ENCODE assay signal across 8 mouse cellular contexts in genomic region chr2:28204677-28205466, GRCm38 (mm10). TPM values are rescaled to one million over a fixed set of nuclear protein-coding genes. Genes with fewer than 3 reads are reported as not detected.
DNase-seq lines count a peak whose midpoint lies in the region; ATAC-seq lines count a peak whose summit lies in the region.

No protein-coding gene starts in this region.

- peaks cover 11% of the 10 kb centered on the region for H3K4me1 ChIP-seq in heart, embryonic 11.5 days (ENCODE audit: control insufficient read depth, insufficient read depth, low read length)
- H3K4me1 ChIP-seq in hindbrain, embryonic 11.5 days (replicated peaks; ENCODE audit: control insufficient read depth, insufficient read depth, low read length): peaks cover 13% of the 10 kb centered on the region; the same call in 1 of the 2 replicates
- H3K4me1 ChIP-seq in midbrain, embryonic 11.5 days (ENCODE audit: control insufficient read depth, insufficient read depth, low read length): peaks cover 15% of the 10 kb centered on the region

- H3K9me3 ChIP-seq in heart, embryonic 11.5 days (replicated peaks; ENCODE audit: control insufficient read depth, low read length): no peaks in the 10 kb centered on the region
- no peaks in the 10 kb centered on the region for H3K9me3 ChIP-seq in hindbrain, embryonic 11.5 days (ENCODE audit: control insufficient read depth, low read length)
- H3K9me3 ChIP-seq in midbrain, embryonic 11.5 days (ENCODE audit: control insufficient read depth, low read length): no peaks in the 10 kb centered on the region

- no peak for ATAC-seq in heart, embryonic 11.5 days (replicated peaks; ENCODE audit: insufficient number of reproducible peaks, low FRiP score, low TSS enrichment)
- no peak; the same call in 1 of the 2 replicates for ATAC-seq in hindbrain, embryonic 11.5 days (ENCODE audit: low FRiP score)
- 0 out of 2 replicates have a peak, but pooled peaks have one; percentile 1 for ATAC-seq in midbrain, embryonic 11.5 days (ENCODE audit: low FRiP score)

- H3K4me2 ChIP-seq in heart, embryonic 11.5 days: peak overlapping the region; percentile 99
- peak overlapping the region; percentile 99 for H3K4me2 ChIP-seq in hindbrain, embryonic 11.5 days (replicated peaks; ENCODE audit: low read depth, low read length)
- peak overlapping the region; percentile 99 for H3K4me2 ChIP-seq in midbrain, embryonic 11.5 days

- H3K36me3 ChIP-seq in heart, embryonic 11.5 days (ENCODE audit: control insufficient read depth, insufficient read depth, low read length): no peaks in the 10 kb centered on the region
- H3K36me3 ChIP-seq in hindbrain, embryonic 11.5 days (ENCODE audit: control insufficient read depth, insufficient read depth, low read length): no peaks in the 10 kb centered on the region
- H3K36me3 ChIP-seq in midbrain, embryonic 11.5 days (ENCODE audit: control insufficient read depth, insufficient read depth, low read length): no peaks in the 10 kb centered on the region

- peak overlapping the region; percentile 59 for H3K4me3 ChIP-seq in heart, embryonic 11.5 days (ENCODE audit: low read depth, low read length)
- H3K4me3 ChIP-seq in hindbrain, embryonic 11.5 days (ENCODE audit: low read depth, low read length): no peak overlapping the region; the same call in 1 of the 2 replicates
- peak overlapping the region; percentile 54 for H3K4me3 ChIP-seq in midbrain, embryonic 11.5 days (ENCODE audit: low read depth, low read length)

- no peak for DNase-seq in heart, adult 9 months (ENCODE audit: low spot score in 2 of 2)
- peak; percentile 70 for DNase-seq in MEL-GATA-1-ER (ENCODE audit: extremely low read depth, low read depth)
- peak; percentile 37 for DNase-seq in hindbrain, embryonic 11.5 days (ENCODE audit: low spot score)
- DNase-seq in midbrain, embryonic 11.5 days (ENCODE audit: low spot score, missing footprints): peak; percentile 89
- DNase-seq in layer of hippocampus, adult 9-10 months (ENCODE audit: low spot score): no peak
- DNase-seq in frontal cortex, postnatal 10 days (ENCODE audit: low spot score in 2 of 2): no peak
- DNase-seq in urinary bladder, postnatal 14 days (ENCODE audit: low spot score): no peak

- H3K27me3 ChIP-seq in heart, embryonic 11.5 days (ENCODE audit: control insufficient read depth, insufficient read depth, low read length): peaks cover 30% of the 10 kb centered on the region
- no peaks in the 10 kb centered on the region; the same call in 1 of the 2 replicates for H3K27me3 ChIP-seq in hindbrain, embryonic 11.5 days (ENCODE audit: control insufficient read depth, insufficient read depth, low read length)
- no peaks in the 10 kb centered on the region for H3K27me3 ChIP-seq in midbrain, embryonic 11.5 days (ENCODE audit: control insufficient read depth, insufficient read depth, low read length)

- no peak overlapping the region for H3K27ac ChIP-seq in heart, embryonic 11.5 days (ENCODE audit: low read depth, low read length)
- H3K27ac ChIP-seq in hindbrain, embryonic 11.5 days (ENCODE audit: low read depth, low read length): 0 out of 2 replicates have a peak overlapping the region, but pooled peaks have one; percentile 3
- no peak overlapping the region for H3K27ac ChIP-seq in midbrain, embryonic 11.5 days (ENCODE audit: low read depth, low read length)

- WGBS in heart, embryonic 11.5 days (ENCODE audit: insufficient replicate concordance): 10% methylated on average over 19 of the region's 19 CpGs
- 13% methylated on average over 19 of the region's 19 CpGs for WGBS in hindbrain, embryonic 11.5 days
- 18% methylated on average over 19 of the region's 19 CpGs for WGBS in midbrain, embryonic 11.5 days

- no peak overlapping the region for H3K9ac ChIP-seq in heart, embryonic 11.5 days (ENCODE audit: low read depth, low read length)
- H3K9ac ChIP-seq in hindbrain, embryonic 11.5 days (ENCODE audit: low read depth, low read length): 0 out of 2 replicates have a peak overlapping the region, but pooled peaks have one; percentile 19
- H3K9ac ChIP-seq in midbrain, embryonic 11.5 days (ENCODE audit: low read length): no peak overlapping the region; the same call in 1 of the 2 replicates

RNA-seq across cellular contexts. Expression of gene Olfm1, which starts 12.1 kb away (rescaled TPM):
- 7.6 and 10.3 TPM in 2 replicates for polyA plus RNA-seq in heart, embryonic 11.5 days (2014; fragmentation: Nextera tagmentation; extraction: Ambion mirVana)
- 139 and 152 TPM in 2 replicates for polyA plus RNA-seq in hindbrain, embryonic 11.5 days (2014; fragmentation: Nextera tagmentation; extraction: Ambion mirVana)
- polyA plus RNA-seq in midbrain, embryonic 11.5 days (2014; fragmentation: Nextera tagmentation; extraction: Ambion mirVana): 60.7 and 68.6 TPM in 2 replicates

Comparison
In these comparisons a context has a peak if more than half of its experiments do, and no peak if none do; other contexts are left out.
1. DNase-seq: peak in MEL-GATA-1-ER (single experiment), hindbrain, embryonic 11.5 days (single experiment) and midbrain, embryonic 11.5 days (single experiment); none in heart, adult 9 months (0 of 2), layer of hippocampus, adult 9-10 months (single experiment), frontal cortex, postnatal 10 days (0 of 2) and urinary bladder, postnatal 14 days (single experiment).
2. Peak in every context shown above with its lines, with median percentiles within 50 percentile points of each other: H3K4me2 ChIP-seq.